Mouse (Mus musculus): ENCODE measurements around the gene Smc4. TPM values are rescaled to one million over a fixed set of nuclear protein-coding genes. Genes with fewer than 3 reads are reported as not detected.

The Smc4 gene
- polyA plus RNA-seq, 1 experiment from 2014 or later: 180 TPM

- peak overlapping the region; percentile 28; the same call in 1 of the 2 replicates for H3K4me3 ChIP-seq (ENCODE audit: low read depth, low read length)
- peak overlapping the region; percentile 22; the same call in 1 of the 2 replicates for H3K27ac ChIP-seq (ENCODE audit: low read depth, low read length)
- H3K9ac ChIP-seq (ENCODE audit: low read depth, low read length): no peak overlapping the region
- H3K9me3 ChIP-seq (replicated peaks; ENCODE audit: control insufficient read depth, low read length): no peaks in the 10 kb centered on the region
- H3K4me1 ChIP-seq (ENCODE audit: control insufficient read depth, insufficient read depth, low read length): peaks cover 4% of the 10 kb centered on the region; the same call in 1 of the 2 replicates
- peak overlapping the region; percentile 53 for H3K4me2 ChIP-seq
- H3K36me3 ChIP-seq (ENCODE audit: control insufficient read depth, insufficient read depth, low read length): peaks cover 13% of the 10 kb centered on the region
- 80% methylated on average over 2 of the region's 2 CpGs for WGBS (ENCODE audit: insufficient replicate concordance)
- no peaks in the 10 kb centered on the region for H3K27me3 ChIP-seq (ENCODE audit: control insufficient read depth, insufficient read depth, low read length)
- ATAC-seq (replicated peaks; ENCODE audit: insufficient number of reproducible peaks, low FRiP score, low TSS enrichment): no peak
Observed at GRCm38 (mm10) chr3:69040105-69040504, 35.6 kb downstream of the Smc4 start.

DNA sequence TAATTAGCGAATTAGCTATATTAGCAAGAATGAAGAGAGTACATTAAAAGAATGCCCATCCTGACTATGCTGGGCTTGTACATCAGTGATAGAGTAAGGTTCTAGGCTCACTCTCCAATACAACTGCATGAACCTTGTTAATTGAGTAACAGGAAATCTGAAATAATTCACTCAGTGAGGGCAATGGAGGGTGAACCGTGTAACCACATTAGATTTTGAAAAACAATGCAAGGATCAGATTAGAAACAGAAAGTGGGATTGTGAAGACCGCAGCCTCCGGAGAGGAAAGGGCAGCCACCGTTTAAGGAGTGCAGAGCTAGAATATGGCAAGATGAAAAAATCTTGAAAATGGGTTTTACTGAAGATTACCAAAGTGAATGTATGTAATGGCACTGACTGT is 36.8 kb downstream of the Smc4 start:
- H3K27ac ChIP-seq (ENCODE audit: low read depth, low read length): no peak overlapping the region

GRCm38 (mm10) chr3:69044167-69044591 is 39.6 kb downstream of the Smc4 start:
- H3K4me1 ChIP-seq (ENCODE audit: control insufficient read depth, insufficient read depth, low read length): peaks cover 7% of the 10 kb centered on the region; the same call in 1 of the 2 replicates
- H3K4me3 ChIP-seq (ENCODE audit: low read depth, low read length): peak overlapping the region; percentile 67
- peak; percentile 57 for ATAC-seq (replicated peaks; ENCODE audit: insufficient number of reproducible peaks, low FRiP score, low TSS enrichment)
- peak overlapping the region; percentile 88 for H3K9ac ChIP-seq (ENCODE audit: low read depth, low read length)
- no peaks in the 10 kb centered on the region for H3K9me3 ChIP-seq (replicated peaks; ENCODE audit: control insufficient read depth, low read length)
- WGBS (ENCODE audit: insufficient replicate concordance): under 1% methylated on average over 41 of the region's 42 CpGs
- H3K27ac ChIP-seq (ENCODE audit: low read depth, low read length): peak overlapping the region; percentile 98
- H3K4me2 ChIP-seq: peak overlapping the region; percentile 81
- no peaks in the 10 kb centered on the region for H3K27me3 ChIP-seq (ENCODE audit: control insufficient read depth, insufficient read depth, low read length)
- H3K36me3 ChIP-seq (ENCODE audit: control insufficient read depth, insufficient read depth, low read length): peaks cover 6% of the 10 kb centered on the region

More for the DNA sequence above, 36.8 kb downstream of the Smc4 start:
- no peak overlapping the region for H3K9ac ChIP-seq (ENCODE audit: low read depth, low read length)
- H3K4me2 ChIP-seq: peak overlapping the region; percentile 47
- peaks cover 9% of the 10 kb centered on the region for H3K36me3 ChIP-seq (ENCODE audit: control insufficient read depth, insufficient read depth, low read length)
- ATAC-seq (replicated peaks; ENCODE audit: insufficient number of reproducible peaks, low FRiP score, low TSS enrichment): no peak
- no peaks in the 10 kb centered on the region for H3K9me3 ChIP-seq (replicated peaks; ENCODE audit: control insufficient read depth, low read length)
- 73% methylated on average over 5 of the region's 5 CpGs for WGBS (ENCODE audit: insufficient replicate concordance)
- H3K4me1 ChIP-seq (ENCODE audit: control insufficient read depth, insufficient read depth, low read length): peaks cover 4% of the 10 kb centered on the region; the same call in 1 of the 2 replicates
- H3K4me3 ChIP-seq (ENCODE audit: low read depth, low read length): peak overlapping the region; percentile 28
- no peaks in the 10 kb centered on the region for H3K27me3 ChIP-seq (ENCODE audit: control insufficient read depth, insufficient read depth, low read length)

GRCm38 (mm10) chr3:69044645-69045399 is 40.3 kb downstream of the Smc4 start, which contains the start of gene Trim59:
TSS of gene Trim59 (minus strand) at chr3:69044755.
- under 1% methylated on average over 61 of the region's 80 CpGs for WGBS (ENCODE audit: insufficient replicate concordance)
- H3K9me3 ChIP-seq (replicated peaks; ENCODE audit: control insufficient read depth, low read length): no peaks in the 10 kb centered on the region
- peak within 1 kb of the TSS; percentile 67 for H3K4me3 ChIP-seq (ENCODE audit: low read depth, low read length)
- peak within 1 kb of the TSS; percentile 98 for H3K27ac ChIP-seq (ENCODE audit: low read depth, low read length)
- peak within 1 kb of the TSS; percentile 81 for H3K4me2 ChIP-seq
- no peaks in the 10 kb centered on the region for H3K27me3 ChIP-seq (ENCODE audit: control insufficient read depth, insufficient read depth, low read length)
- peaks cover 6% of the 10 kb centered on the region for H3K36me3 ChIP-seq (ENCODE audit: control insufficient read depth, insufficient read depth, low read length)
- H3K4me1 ChIP-seq (ENCODE audit: control insufficient read depth, insufficient read depth, low read length): peaks cover 7% of the 10 kb centered on the region; the same call in 1 of the 2 replicates
- peak within 1 kb of the TSS; percentile 88 for H3K9ac ChIP-seq (ENCODE audit: low read depth, low read length)
- ATAC-seq (replicated peaks; ENCODE audit: insufficient number of reproducible peaks, low FRiP score, low TSS enrichment): peak; percentile 93

GRCm38 (mm10) chr3:69045400-69045703 is 40.8 kb downstream of the Smc4 start:
- peak overlapping the region; percentile 98 for H3K27ac ChIP-seq (ENCODE audit: low read depth, low read length)
- peaks cover 3% of the 10 kb centered on the region for H3K36me3 ChIP-seq (ENCODE audit: control insufficient read depth, insufficient read depth, low read length)
- no peak for ATAC-seq (replicated peaks; ENCODE audit: insufficient number of reproducible peaks, low FRiP score, low TSS enrichment)
- no peaks in the 10 kb centered on the region for H3K27me3 ChIP-seq (ENCODE audit: control insufficient read depth, insufficient read depth, low read length)
- H3K9ac ChIP-seq (ENCODE audit: low read depth, low read length): peak overlapping the region; percentile 88
- 13% methylated on average over 9 of the region's 9 CpGs for WGBS (ENCODE audit: insufficient replicate concordance)
- peak overlapping the region; percentile 81 for H3K4me2 ChIP-seq
- no peaks in the 10 kb centered on the region for H3K9me3 ChIP-seq (replicated peaks; ENCODE audit: control insufficient read depth, low read length)
- peak overlapping the region; percentile 67 for H3K4me3 ChIP-seq (ENCODE audit: low read depth, low read length)
- peaks cover 7% of the 10 kb centered on the region; the same call in 1 of the 2 replicates for H3K4me1 ChIP-seq (ENCODE audit: control insufficient read depth, insufficient read depth, low read length)

GRCm38 (mm10) chr3:69045750-69046149 is 41.2 kb downstream of the Smc4 start:
- no peaks in the 10 kb centered on the region for H3K9me3 ChIP-seq (replicated peaks; ENCODE audit: control insufficient read depth, low read length)
- peak overlapping the region; percentile 88; the same call in 1 of the 2 replicates for H3K9ac ChIP-seq (ENCODE audit: low read depth, low read length)
- H3K4me2 ChIP-seq: peak overlapping the region; percentile 81
- ATAC-seq (replicated peaks; ENCODE audit: insufficient number of reproducible peaks, low FRiP score, low TSS enrichment): no peak
- peak overlapping the region; percentile 98; the same call in 1 of the 2 replicates for H3K27ac ChIP-seq (ENCODE audit: low read depth, low read length)
- H3K4me3 ChIP-seq (ENCODE audit: low read depth, low read length): peak overlapping the region; percentile 67
- H3K36me3 ChIP-seq (ENCODE audit: control insufficient read depth, insufficient read depth, low read length): no peaks in the 10 kb centered on the region
- WGBS (ENCODE audit: insufficient replicate concordance): 26% methylated on average over 13 of the region's 13 CpGs
- H3K4me1 ChIP-seq (ENCODE audit: control insufficient read depth, insufficient read depth, low read length): peaks cover 5% of the 10 kb centered on the region; the same call in 1 of the 2 replicates
- no peaks in the 10 kb centered on the region for H3K27me3 ChIP-seq (ENCODE audit: control insufficient read depth, insufficient read depth, low read length)

DNA sequence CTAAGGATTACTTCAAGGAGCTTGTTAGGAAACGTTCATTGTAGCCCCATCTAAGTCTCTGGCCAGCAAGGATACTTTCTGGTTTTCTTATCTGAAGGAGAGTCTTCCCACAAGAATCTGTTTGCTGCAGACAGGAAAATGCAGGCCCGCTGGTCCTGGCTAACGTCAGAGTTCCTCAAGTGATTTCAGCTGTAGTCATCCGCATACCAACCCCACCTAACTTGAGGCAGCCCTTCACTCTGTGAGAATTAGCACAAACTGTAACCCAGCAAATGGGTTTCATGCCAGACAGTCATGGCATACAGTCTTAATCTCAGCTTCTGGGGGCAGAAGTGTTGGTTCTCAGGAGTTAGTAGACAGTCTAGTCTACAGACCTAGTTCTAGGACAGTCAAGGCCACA is 42.0 kb downstream of the Smc4 start:
- Histone ChIP-seq H3K36me3 (ENCODE audit: control insufficient read depth, insufficient read depth, low read length) (no peaks in the 10 kb centered on the region), H3K4me2 (no peak overlapping the region; the same call in 1 of the 2 replicates), H3K4me3 (ENCODE audit: low read depth, low read length) (no peak overlapping the region), H3K9ac (ENCODE audit: low read depth, low read length) (no peak overlapping the region), H3K27me3 (ENCODE audit: control insufficient read depth, insufficient read depth, low read length) (no peaks in the 10 kb centered on the region), H3K4me1 (ENCODE audit: control insufficient read depth, insufficient read depth, low read length) (peaks cover 5% of the 10 kb centered on the region; the same call in 1 of the 2 replicates), H3K27ac (ENCODE audit: low read depth, low read length) (no peak overlapping the region), H3K9me3 (replicated peaks; ENCODE audit: control insufficient read depth, low read length) (no peaks in the 10 kb centered on the region)
- ATAC-seq (replicated peaks; ENCODE audit: insufficient number of reproducible peaks, low FRiP score, low TSS enrichment): no peak
- WGBS (ENCODE audit: insufficient replicate concordance): 18% methylated on average over 4 of the region's 4 CpGs

DNA sequence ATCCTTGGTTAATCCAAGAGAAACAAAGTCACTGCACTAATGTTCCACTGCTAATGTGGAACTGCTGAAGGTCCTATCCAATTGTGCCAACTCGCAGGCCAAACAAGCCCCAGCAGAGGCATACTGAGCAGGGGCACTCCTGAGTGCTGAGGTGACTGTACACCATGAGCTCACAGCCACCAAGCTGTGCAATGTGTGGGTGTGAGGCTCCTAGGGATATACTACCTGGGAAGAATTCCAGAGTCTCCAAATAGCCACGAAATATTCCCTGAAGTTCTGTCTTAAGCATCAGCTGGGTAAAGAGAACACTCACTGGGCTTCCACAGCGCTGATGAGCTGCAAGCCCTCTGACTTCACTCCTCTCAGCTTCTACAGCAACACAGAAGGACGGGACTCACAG is 43.1 kb downstream of the Smc4 start:
- no peak for ATAC-seq (replicated peaks; ENCODE audit: insufficient number of reproducible peaks, low FRiP score, low TSS enrichment)
- WGBS (ENCODE audit: insufficient replicate concordance): 73% methylated on average over 4 of the region's 4 CpGs

More for the DNA sequence above, 43.1 kb downstream of the Smc4 start:
- Histone ChIP-seq H3K4me1 (ENCODE audit: control insufficient read depth, insufficient read depth, low read length) (peaks cover 5% of the 10 kb centered on the region; the same call in 1 of the 2 replicates), H3K4me2 (no peak overlapping the region), H3K9me3 (replicated peaks; ENCODE audit: control insufficient read depth, low read length) (no peaks in the 10 kb centered on the region), H3K4me3 (ENCODE audit: low read depth, low read length) (no peak overlapping the region), H3K9ac (ENCODE audit: low read depth, low read length) (0 out of 2 replicates have a peak overlapping the region, but pooled peaks have one; percentile 22), H3K36me3 (ENCODE audit: control insufficient read depth, insufficient read depth, low read length) (no peaks in the 10 kb centered on the region), H3K27ac (ENCODE audit: low read depth, low read length) (no peak overlapping the region), H3K27me3 (ENCODE audit: control insufficient read depth, insufficient read depth, low read length) (no peaks in the 10 kb centered on the region)

Measured in heart, embryonic 11.5 days (tissue).